Mouse (Mus musculus) urinary bladder, postnatal 4 days (tissue): ENCODE data around the gene Bpifb4.

Source experiments
- DNase-seq, 2 experiments: peaks; one replicate each; pipeline ENCODE4 v3.0.0; 2021 to 2022; ENCODE audit warnings: low spot score in 2 of 2

Bpifb4 gene

DNA sequence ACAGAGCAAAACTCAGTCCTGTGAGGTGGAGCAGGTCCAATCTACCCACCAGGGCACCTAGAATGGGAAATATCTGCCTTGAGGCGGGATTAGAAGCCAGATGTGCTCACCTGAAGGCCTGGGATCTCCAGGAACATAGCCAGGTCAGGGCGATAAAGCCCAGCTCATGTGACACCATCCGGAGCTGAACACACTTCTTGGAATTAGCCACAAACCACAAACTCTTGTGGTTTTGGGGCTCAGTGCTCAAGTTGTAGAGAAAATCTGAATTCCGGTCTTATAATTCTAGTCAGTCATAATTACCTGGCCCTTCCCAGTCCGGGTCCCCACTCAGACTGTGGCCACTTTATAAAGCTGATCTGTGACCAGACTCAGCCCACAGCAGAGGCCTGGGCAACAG is at the start of gene Bpifb4:
Gene Bpifb4, plus strand, starts transcription at position 370 of the 400 bp plus-strand sequence.
- no peak for DNase-seq

DNA sequence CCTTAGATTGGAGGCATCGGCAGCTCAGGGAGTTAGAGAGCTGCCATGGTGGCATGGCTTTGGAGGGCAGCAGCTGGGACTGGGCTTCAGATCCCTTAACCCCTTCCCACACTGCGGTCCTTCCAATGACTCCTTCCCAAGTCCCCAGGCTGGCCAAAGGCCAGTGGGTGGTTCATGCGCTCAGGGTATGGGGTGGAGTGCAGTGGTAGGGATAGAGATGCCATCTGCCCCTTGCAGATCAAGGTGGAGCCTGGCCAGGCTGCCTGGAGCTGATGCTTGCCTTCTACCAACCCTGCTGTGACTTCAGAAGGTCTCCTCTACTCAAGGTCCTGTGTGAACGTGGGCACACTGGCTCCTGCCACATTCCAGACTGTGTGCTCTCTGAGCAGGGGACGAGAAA is 38.9 kb upstream of the Bpifb4 start:
- DNase-seq, result no peak

DNA sequence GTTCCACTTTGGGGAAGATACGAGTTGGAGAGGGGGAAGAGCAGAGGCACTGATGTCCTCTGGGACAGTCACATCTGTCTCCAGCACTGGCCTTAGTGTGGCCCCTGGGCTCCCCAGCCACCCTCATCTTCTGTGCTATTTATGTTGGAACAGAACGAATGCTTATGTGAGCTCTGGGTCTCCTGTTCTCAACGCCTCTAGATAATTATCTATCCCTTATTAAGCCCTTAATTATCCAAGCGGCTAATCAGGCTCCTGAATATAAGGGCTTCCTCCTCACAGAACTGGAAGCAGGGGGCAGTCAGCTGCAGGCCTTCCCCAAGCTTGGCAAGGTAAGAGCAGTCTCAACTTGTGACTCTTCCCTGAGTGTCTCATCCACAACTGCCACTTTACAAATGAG is 37.9 kb upstream of the Bpifb4 start, which contains the start of gene Bpifb6:
Gene Bpifb6, plus strand, starts transcription at position 301 of the 400 bp plus-strand sequence.
- no peak for DNase-seq

- DNase-seq, result no peak
These were observed 35.3 kb upstream of the Bpifb4 start for GRCm38 (mm10) chr2:153902726-153903125.

DNA sequence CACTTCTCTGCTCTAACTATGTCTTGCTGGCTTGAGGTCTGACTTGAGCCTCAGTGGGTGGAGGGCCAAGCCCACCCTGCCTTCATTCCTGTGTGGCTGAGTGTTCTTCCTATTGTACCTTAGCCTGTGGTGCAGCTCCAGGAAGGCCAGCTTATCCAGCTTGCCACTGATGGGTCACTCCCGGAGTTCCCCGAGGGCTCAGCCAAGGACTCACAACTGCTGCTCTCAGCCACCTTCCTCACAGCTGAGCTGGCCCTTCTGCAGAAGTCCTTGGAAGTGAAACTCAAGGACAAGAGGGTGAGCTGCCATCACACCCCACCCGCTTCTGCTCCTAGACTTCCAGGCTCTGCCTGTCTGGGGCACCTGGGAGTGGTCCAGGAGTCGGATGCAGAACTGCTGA is 31.4 kb upstream of the Bpifb4 start:
- DNase-seq, result no peak

DNA sequence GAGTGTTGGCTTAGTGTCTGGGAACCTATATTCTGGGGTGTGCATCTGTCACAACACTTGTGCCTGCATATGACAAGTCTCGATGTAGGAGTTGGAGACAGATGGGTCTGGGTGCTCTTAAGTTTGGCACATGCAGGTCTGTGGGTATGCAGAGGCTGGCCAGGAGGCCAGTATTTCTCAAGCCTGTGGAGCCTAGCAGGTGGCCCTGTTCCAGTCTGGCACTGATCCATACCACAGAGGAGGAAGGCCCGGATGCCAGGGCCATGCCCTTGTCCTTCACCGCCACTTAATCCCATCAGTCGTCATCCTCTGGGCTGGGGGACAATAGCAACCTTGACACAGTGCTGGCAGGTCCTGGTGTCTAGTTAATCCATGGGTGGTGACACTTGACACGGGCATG is 23.9 kb upstream of the Bpifb4 start:
- DNase-seq, result no peak

DNA sequence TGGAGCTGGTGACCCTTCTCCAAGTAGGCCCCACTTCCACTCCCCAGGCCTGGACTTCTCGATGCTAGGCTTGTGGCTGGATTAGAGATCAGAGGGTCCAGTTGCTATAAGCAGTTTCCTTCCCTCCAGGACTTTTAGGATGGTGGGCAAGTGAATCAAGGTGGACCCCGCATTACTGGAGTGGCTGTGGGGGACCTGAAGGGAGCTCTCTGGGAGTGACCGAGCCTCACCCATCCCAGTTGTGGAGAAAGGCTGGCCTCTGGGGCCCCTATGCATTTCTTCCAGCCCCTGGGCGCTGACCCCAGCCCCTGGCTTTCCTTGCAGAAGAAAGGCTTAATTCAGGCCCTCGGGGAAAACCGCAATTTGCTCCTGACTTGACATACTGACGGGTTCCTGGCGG is 20.1 kb upstream of the Bpifb4 start, which contains the start of gene Bpifb3:
Gene Bpifb3, plus strand, starts transcription at position 301 of the 400 bp plus-strand sequence.
- DNase-seq, result no peak

GRCm38 (mm10) chr2:153921246-153921645 is 16.8 kb upstream of the Bpifb4 start:
- no peak for DNase-seq

DNA sequence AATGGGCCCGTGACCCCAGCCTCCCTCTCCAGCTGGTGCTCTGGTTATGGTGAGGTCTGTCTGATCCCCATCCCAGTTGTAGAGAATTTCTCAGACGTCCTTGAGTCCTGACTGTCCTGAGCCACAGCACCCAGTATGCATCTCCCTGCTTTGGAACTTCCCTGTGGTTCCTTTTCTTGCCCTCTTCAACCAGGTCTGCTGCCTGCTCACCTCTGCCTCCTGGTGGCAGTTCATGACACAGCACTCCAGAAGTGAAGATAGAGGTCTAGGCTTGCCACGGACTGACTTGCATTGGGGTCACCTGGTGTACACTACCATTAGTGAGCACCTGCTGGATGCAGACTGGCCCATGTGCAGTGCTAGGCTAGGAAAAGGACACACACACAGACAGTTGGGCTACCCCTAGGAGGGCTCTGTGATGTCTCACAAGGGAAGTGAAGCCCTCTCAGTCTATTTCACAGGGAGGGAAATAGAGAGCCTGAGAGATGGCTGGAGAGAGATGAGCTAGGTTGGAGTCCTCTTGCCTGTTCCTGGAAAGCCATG is 8.1 kb upstream of the Bpifb4 start:
- peak in 1 of 2 experiments; percentile 38 for DNase-seq

- no peak for DNase-seq
These were observed 6.9 kb upstream of the Bpifb4 start for GRCm38 (mm10) chr2:153931125-153931524.

DNA sequence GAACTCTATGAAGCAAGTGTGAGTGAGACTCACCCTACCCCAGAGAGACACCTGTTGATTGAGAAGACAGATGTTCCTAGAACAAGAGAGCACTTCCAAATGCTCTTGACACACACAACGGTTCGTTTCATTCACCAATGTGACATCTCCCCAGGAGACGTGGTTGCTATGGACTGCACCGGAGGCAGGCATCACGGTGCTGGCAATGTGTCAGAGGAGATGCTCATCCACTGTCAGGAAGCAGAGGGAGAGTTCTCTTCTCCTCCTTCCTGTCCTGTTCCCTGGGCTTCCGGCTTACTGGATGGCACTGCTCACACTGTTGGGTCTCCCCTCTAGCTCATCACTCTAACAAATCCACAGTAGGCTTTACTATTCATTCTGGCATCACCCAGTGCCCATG is 4.7 kb upstream of the Bpifb4 start:
- no peak for DNase-seq

DNA sequence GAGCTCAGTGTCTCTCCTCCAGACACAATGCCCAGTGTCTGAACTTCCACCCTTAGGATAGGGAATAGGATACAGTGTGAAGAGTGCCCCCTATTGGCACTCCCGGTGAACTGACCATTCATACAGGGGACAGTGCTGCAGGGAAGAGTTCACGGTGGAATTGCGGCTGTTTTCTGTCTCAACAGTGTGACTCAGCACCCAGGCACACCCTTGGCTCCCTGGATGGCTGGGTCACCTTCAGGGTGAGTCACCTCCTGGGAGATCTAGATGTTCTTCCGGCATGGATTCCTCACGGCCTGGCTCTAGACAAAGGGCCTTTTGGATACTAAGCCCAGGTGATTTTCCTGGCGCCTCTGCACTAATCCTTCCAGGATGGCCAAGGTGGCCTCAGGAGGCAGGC is 2.7 kb upstream of the Bpifb4 start:
- no peak for DNase-seq

DNA sequence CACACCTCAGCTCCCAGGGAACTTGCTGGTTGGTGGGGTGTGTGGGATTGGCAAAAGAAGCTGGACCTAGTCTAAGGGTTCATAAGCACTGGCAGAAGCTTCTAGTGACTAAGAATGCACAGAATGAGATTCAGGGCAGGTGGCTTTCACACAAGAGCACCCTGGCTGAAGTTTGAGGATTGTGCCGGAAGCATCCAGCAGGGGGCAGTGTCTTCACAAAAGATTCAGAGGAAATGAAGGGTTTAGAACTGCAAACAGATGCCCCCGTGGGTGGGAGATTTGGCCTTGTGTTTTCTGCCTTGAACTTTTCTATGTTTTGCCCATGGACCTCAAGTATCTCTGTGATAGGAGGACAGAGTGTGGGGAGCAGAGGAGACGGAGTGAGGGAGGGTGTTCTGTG is 5.5 kb downstream of the Bpifb4 start:
- DNase-seq, result no peak

GRCm38 (mm10) chr2:153944567-153944966 is 6.6 kb downstream of the Bpifb4 start:
- DNase-seq, result no peak

DNA sequence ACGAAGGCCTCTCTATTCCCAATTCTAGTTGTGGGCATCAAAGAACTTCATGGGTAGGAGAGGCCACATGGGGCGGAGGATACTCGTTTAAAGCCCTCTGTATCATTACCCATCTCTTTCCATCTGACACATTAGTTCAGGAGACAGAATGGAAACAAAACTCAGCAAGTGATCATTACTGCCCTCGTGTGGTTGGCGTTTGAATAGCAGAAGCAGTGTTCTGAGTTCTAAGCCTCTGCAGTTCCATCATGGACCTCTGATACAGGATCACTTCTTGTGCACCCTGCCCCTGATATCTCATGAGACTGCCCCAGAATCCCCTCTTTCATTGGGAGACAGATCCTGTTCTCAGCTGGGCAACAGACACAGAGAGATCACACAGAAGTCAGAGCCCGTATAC is 14.9 kb downstream of the Bpifb4 start:
- no peak for DNase-seq

- no peak for DNase-seq
These were observed 15.8 kb downstream of the Bpifb4 start for GRCm38 (mm10) chr2:153953836-153954235.

DNA sequence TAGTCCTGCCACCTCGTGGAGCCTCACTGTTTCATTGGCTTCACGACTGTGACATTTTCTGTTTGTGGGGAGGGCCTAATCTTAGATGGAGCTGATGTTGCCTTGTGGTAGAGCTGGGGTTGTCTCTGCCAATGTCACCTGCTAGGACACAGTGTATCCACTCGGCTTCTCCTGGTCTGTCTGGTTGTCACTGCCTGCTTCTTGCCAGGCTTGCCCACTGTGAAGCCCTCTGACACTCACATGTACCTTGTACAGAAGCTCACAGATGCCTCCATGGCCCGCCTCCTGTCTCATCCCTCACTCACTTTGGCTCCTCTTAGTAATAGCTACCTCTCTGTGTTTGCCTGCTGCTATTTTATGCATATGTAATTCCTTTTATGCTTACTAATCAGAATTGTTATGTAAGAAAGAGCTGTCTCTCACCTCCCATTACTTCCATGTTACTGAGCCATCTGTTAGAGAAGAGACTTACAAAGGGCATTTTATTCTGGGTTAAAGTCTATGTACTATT is 24.9 kb downstream of the Bpifb4 start:
- DNase-seq, result no peak

GRCm38 (mm10) chr2:153963334-153963733 is 25.3 kb downstream of the Bpifb4 start:
- no peak for DNase-seq

DNA sequence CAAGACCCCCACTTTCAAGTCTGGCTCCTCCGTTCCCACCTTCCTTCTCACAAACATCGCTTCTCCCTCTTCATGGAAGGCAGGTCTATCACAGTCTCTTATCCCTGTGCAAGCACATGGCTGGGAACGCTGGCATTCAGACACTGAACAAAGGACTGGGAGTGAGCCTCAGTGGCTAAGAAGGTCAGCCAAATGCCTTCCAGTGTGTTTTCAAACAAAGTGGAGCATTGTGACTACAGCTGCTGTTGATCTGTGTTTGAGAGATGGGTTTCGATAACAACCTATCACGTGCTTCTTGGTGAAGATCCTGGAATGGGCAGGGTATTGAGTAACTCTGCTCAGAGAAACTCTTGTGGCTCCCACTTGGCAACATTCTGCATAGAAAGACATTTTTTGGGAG is 32.2 kb downstream of the Bpifb4 start:
- no peak for DNase-seq

DNA sequence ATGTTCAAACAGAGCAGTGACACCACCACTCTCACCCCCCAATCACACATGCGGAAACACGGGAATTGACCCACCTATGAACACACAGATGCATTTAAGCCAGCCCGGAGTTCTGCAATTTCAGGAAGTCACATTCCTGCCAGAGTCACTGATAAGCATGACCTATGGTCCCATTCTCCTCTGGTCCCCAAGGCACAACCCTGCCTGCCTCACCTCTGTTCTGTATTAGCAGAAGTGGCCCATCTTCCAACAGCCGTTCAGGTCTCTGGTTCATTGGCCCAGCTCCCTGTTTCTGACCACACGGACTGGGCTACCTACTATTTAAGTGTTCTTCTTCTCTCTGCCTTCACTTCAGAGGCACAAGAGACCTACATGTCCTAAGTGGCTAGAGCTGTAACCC is 36.6 kb downstream of the Bpifb4 start, which contains the start of gene Bpifa6:
Gene Bpifa6, plus strand, starts transcription at position 364 of the 400 bp plus-strand sequence.
- no peak for DNase-seq

DNA sequence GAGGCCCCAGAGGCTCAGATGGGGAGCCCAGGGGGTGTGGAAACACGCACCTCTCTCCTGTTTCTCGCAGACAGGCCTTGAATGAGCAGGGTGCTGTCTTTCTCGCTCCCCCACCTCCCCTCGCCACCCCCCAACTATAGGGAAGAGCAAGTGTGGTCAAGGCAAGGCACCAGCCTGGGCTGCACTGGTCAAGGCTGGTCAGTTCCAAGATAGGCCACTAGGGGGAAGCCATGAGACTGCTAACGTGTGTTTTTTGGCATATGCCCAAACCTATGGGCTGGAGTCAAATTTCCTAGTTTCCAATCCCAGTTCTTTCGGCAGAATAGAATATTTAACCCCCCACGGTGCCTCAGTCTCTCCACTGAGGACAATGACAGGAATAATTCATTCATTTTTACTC is 57.8 kb downstream of the Bpifb4 start:
- DNase-seq, result peak; percentile 37 to 82

- DNase-seq, result peak in 1 of 2 experiments; percentile 51
These were observed 62.5 kb downstream of the Bpifb4 start for GRCm38 (mm10) chr2:154000501-154000900.

DNA sequence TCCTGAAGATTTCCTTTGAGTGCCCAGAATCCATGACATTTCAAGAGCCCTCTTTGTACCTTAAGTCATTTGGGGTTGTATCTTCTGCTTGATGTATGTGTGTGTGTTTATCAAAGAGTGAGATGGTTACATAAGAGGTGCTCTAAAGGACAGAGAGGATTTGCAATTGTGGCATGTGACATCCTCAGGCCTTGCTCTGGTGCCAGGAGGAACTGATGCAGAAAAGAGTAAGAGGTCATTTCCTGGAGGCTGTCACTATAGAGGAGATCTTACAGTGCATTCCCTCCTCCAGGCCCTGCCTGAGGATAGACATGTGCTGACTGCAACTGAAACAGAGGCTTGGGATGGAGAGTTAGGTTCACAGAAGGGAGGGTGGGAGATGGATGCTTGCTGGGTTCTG is 63.0 kb downstream of the Bpifb4 start:
- peak in 1 of 2 experiments; percentile 8 for DNase-seq

DNA sequence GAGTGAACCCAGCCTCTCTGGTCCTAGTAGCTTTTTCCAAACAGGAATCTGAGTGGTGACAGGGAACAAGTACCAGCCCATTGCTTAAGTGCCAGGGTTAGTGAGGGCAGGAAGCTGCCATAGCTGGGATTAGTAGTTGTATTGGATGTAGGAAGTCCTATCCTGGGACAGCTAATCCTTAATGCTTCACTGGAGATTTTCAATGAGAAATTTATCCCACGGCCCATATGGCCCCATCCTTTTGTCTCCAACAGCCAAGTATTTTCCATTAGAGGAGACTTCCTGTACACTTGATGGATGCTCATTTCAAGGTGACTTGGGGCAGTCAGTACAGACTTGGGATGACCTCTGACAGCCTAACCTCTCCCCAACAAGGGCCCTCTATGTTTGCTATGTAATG is 66.4 kb downstream of the Bpifb4 start:
- peak in 1 of 2 experiments; percentile 13 for DNase-seq
